In the genomic region with DNA sequence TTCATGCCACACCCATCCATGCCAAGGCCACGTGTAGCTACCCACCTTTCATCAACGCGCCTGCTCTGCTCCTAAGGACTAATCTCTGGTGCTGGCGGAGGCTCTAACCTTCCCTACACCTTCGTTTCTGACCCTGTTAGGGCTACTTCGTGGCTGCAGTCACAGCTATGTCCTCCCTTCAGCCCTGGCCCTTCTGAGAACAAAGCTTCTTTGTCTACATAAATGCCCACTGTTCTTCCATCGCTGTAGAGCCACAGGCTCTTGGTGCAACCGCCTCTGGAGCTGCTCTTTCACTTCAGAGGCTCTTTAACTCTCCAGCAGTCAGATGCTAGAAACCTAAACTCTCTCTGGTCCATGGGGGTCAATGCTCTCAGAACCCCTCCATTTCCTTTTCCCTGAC, we compare ENCODE assay signal across 12 mouse cellular contexts. TPM values are rescaled to one million over a fixed set of nuclear protein-coding genes. Genes with fewer than 3 reads are reported as not detected.
DNase-seq lines count a peak whose midpoint lies in the region; ATAC-seq lines count a peak whose summit lies in the region.
"Had no signal": no experiment of that assay in that cellular context is flagged by ENCODE, and none has a peak within 500 bp of the region (broad histone marks: within the 10 kb centered on the region; RNA-seq: fewer than 3 reads in every experiment).

No protein-coding gene starts in this region.

- no peaks in the 10 kb centered on the region for H3K9me3 ChIP-seq in heart, embryonic 14.5 days (ENCODE audit: control insufficient read depth, low read length)
- H3K9me3 ChIP-seq in midbrain, embryonic 11.5 days (ENCODE audit: control insufficient read depth, low read length) = no peaks in the 10 kb centered on the region
- no peaks in the 10 kb centered on the region for H3K9me3 ChIP-seq in midbrain, embryonic 14.5 days (ENCODE audit: control insufficient read depth, low read length)
- no peaks in the 10 kb centered on the region for H3K9me3 ChIP-seq in limb, embryonic 13.5 days
- no peaks in the 10 kb centered on the region for H3K9me3 ChIP-seq in midbrain, embryonic 13.5 days
- H3K9me3 ChIP-seq: forebrain, embryonic 13.5 days had no signal

- peak overlapping the region; percentile 13; the same call in 1 of the 2 replicates for H3K4me2 ChIP-seq in heart, embryonic 14.5 days (ENCODE audit: low read length)
- no peak overlapping the region for H3K4me2 ChIP-seq in midbrain, embryonic 11.5 days
- H3K4me2 ChIP-seq in midbrain, embryonic 14.5 days (ENCODE audit: low read length) = no peak overlapping the region
- H3K4me2 ChIP-seq in limb, embryonic 13.5 days (replicated peaks) = 0 out of 2 replicates have a peak overlapping the region, but pooled peaks have one; percentile 11
- no peak overlapping the region for H3K4me2 ChIP-seq in midbrain, embryonic 13.5 days (replicated peaks)
- H3K4me2 ChIP-seq: forebrain, embryonic 13.5 days had no signal

- peaks cover 22 to 26% of the 10 kb centered on the region in 2 experiments for H3K4me1 ChIP-seq in heart, embryonic 14.5 days (ENCODE audit: control insufficient read depth in 2 of 2, insufficient read depth in 2 of 2, low read length in 2 of 2)
- peaks cover 6% of the 10 kb centered on the region; the same call in 1 of the 2 replicates for H3K4me1 ChIP-seq in midbrain, embryonic 11.5 days (ENCODE audit: control insufficient read depth, insufficient read depth, low read length)
- peaks cover 9% of the 10 kb centered on the region for H3K4me1 ChIP-seq in midbrain, embryonic 14.5 days (ENCODE audit: control insufficient read depth, insufficient read depth, low read length)
- peaks cover 16% of the 10 kb centered on the region for H3K4me1 ChIP-seq in limb, embryonic 13.5 days
- H3K4me1 ChIP-seq in midbrain, embryonic 13.5 days (replicated peaks) = peaks cover 35% of the 10 kb centered on the region

- no peak for ATAC-seq in heart, embryonic 14.5 days (ENCODE audit: insufficient number of reproducible peaks, insufficient read depth, low FRiP score, low read depth)
- no peak for ATAC-seq in midbrain, embryonic 11.5 days (ENCODE audit: low FRiP score)
- no peak for ATAC-seq in midbrain, embryonic 14.5 days (ENCODE audit: low FRiP score, low TSS enrichment)
- ATAC-seq in limb, embryonic 13.5 days (ENCODE audit: low FRiP score, low read depth) = no peak
- ATAC-seq in midbrain, embryonic 13.5 days = no peak
- ATAC-seq: forebrain, embryonic 13.5 days had no signal

- H3K4me3 ChIP-seq in heart, embryonic 14.5 days (ENCODE audit: control insufficient read depth in 1 of 2, insufficient read depth in 1 of 2, low read depth in 1 of 2, low read length in 2 of 2) = no peak overlapping the region
- no peak overlapping the region for H3K4me3 ChIP-seq in midbrain, embryonic 11.5 days (ENCODE audit: low read depth, low read length)
- no peak overlapping the region for H3K4me3 ChIP-seq in midbrain, embryonic 14.5 days (replicated peaks; ENCODE audit: low read depth, low read length)
- no peak overlapping the region for H3K4me3 ChIP-seq in limb, embryonic 13.5 days
- H3K4me3 ChIP-seq in midbrain, embryonic 13.5 days (replicated peaks) = no peak overlapping the region
- H3K4me3 ChIP-seq: forebrain, embryonic 13.5 days had no signal

- no peak overlapping the region for H3K9ac ChIP-seq in heart, embryonic 14.5 days (ENCODE audit: low read length)
- peak overlapping the region; percentile 6; the same call in 1 of the 2 replicates for H3K9ac ChIP-seq in midbrain, embryonic 11.5 days (ENCODE audit: low read length)
- no peak overlapping the region for H3K9ac ChIP-seq in midbrain, embryonic 14.5 days (replicated peaks; ENCODE audit: low read length)
- H3K9ac ChIP-seq in limb, embryonic 13.5 days = peak overlapping the region; percentile 31; the same call in 1 of the 2 replicates
- peak overlapping the region; percentile 32 for H3K9ac ChIP-seq in midbrain, embryonic 13.5 days (replicated peaks)

- no peak for DNase-seq in heart, postnatal 10 days
- DNase-seq in midbrain, embryonic 11.5 days (ENCODE audit: low spot score, missing footprints) = peak; percentile 75
- DNase-seq in midbrain, embryonic 14.5 days = no peak
- DNase-seq in ovary, postnatal 10 days (ENCODE audit: low spot score) = no peak
- DNase-seq: adrenal gland, postnatal 14 days; gastrocnemius, postnatal 14 days; layer of hippocampus, adult 9-11 months; spleen, adult 18-20 months had no signal

- intact Hi-C loops in heart, postnatal 10 days (cut with DNase I) = loop anchor here (2.0 to 5.0 kb wide), 3 partner anchors 107 to 226 kb away; no protein-coding TSS in a partner anchor

- H3K27ac ChIP-seq in heart, embryonic 14.5 days (replicated peaks in 1 of 2; ENCODE audit: control insufficient read depth in 1 of 2, insufficient read depth in 1 of 2, low read depth in 2 of 2, low read length in 2 of 2) = no peak overlapping the region
- H3K27ac ChIP-seq in midbrain, embryonic 11.5 days (ENCODE audit: low read depth, low read length) = no peak overlapping the region
- no peak overlapping the region for H3K27ac ChIP-seq in midbrain, embryonic 14.5 days (replicated peaks; ENCODE audit: low read depth, low read length)
- H3K27ac ChIP-seq in limb, embryonic 13.5 days = peak overlapping the region; percentile 58; the same call in 1 of the 2 replicates
- H3K27ac ChIP-seq in midbrain, embryonic 13.5 days = peak overlapping the region; percentile 32; the same call in 1 of the 2 replicates
- H3K27ac ChIP-seq: forebrain, embryonic 13.5 days had no signal

- 77% methylated on average over 8 of the region's 8 CpGs for WGBS in heart, embryonic 14.5 days
- 68% methylated on average over 8 of the region's 8 CpGs for WGBS in midbrain, embryonic 11.5 days
- WGBS in midbrain, embryonic 14.5 days = 61% methylated on average over 8 of the region's 8 CpGs
- WGBS in limb, embryonic 13.5 days = 76% methylated on average over 8 of the region's 8 CpGs
- 59% methylated on average over 8 of the region's 8 CpGs for WGBS in midbrain, embryonic 13.5 days

- peaks cover 20% of the 10 kb centered on the region; the same call in 1 of the 2 replicates for H3K36me3 ChIP-seq in heart, embryonic 14.5 days (ENCODE audit: control insufficient read depth, insufficient read depth, low read length)
- peaks cover 9% of the 10 kb centered on the region; the same call in 1 of the 2 replicates for H3K36me3 ChIP-seq in midbrain, embryonic 11.5 days (ENCODE audit: control insufficient read depth, insufficient read depth, low read length)
- peaks cover 24% of the 10 kb centered on the region for H3K36me3 ChIP-seq in midbrain, embryonic 14.5 days (ENCODE audit: control insufficient read depth, insufficient read depth, low read length)
- H3K36me3 ChIP-seq in limb, embryonic 13.5 days = peaks cover 48% of the 10 kb centered on the region
- peaks cover 35% of the 10 kb centered on the region for H3K36me3 ChIP-seq in midbrain, embryonic 13.5 days

- no peaks in the 10 kb centered on the region for H3K27me3 ChIP-seq in heart, embryonic 14.5 days (ENCODE audit: control insufficient read depth, insufficient read depth, low read length)
- H3K27me3 ChIP-seq in midbrain, embryonic 11.5 days (ENCODE audit: control insufficient read depth, insufficient read depth, low read length) = no peaks in the 10 kb centered on the region
- H3K27me3 ChIP-seq in midbrain, embryonic 14.5 days (ENCODE audit: control insufficient read depth, insufficient read depth, low read length) = no peaks in the 10 kb centered on the region
- no peaks in the 10 kb centered on the region for H3K27me3 ChIP-seq in limb, embryonic 13.5 days
- H3K27me3 ChIP-seq in midbrain, embryonic 13.5 days = no peaks in the 10 kb centered on the region
- H3K27me3 ChIP-seq: forebrain, embryonic 13.5 days had no signal

RNA-seq across cellular contexts. Expression of gene Tmcc2, which starts 24.8 kb away (rescaled TPM):
- 8.1 and 10.1 TPM in 2 replicates for polyA plus RNA-seq in heart, embryonic 14.5 days (2014; fragmentation: Nextera tagmentation; extraction: Ambion mirVana)
- total RNA-seq in heart, postnatal 10 days (2021) = 10 to 100 TPM; 14.7 to 16.4 TPM
- polyA plus RNA-seq in midbrain, embryonic 11.5 days (2014; fragmentation: Nextera tagmentation; extraction: Ambion mirVana) = 8.9 and 11.1 TPM in 2 replicates
- polyA plus RNA-seq in midbrain, embryonic 14.5 days (2014; fragmentation: Nextera tagmentation; extraction: Ambion mirVana) = 28.4 and 29.1 TPM in 2 replicates
- 12.0 and 14.4 TPM in 2 replicates for polyA plus RNA-seq in limb, embryonic 13.5 days (2015; fragmentation: Nextera tagmentation; extraction: Ambion mirVana)
- polyA plus RNA-seq in midbrain, embryonic 13.5 days (2015; fragmentation: Nextera tagmentation; extraction: Ambion mirVana) = 21.0 and 26.1 TPM in 2 replicates

RNA-seq across cellular contexts. Expression of gene Nuak2, which starts 50.3 kb away (rescaled TPM):
- 1.5 and 2.2 TPM in 2 replicates for polyA plus RNA-seq in heart, embryonic 14.5 days (2014; fragmentation: Nextera tagmentation; extraction: Ambion mirVana)
- total RNA-seq in heart, postnatal 10 days (2021) = 1 to 10 TPM; 3.5 to 4.7 TPM
- polyA plus RNA-seq in midbrain, embryonic 11.5 days (2014; fragmentation: Nextera tagmentation; extraction: Ambion mirVana) = 100 and 105 TPM in 2 replicates
- polyA plus RNA-seq in midbrain, embryonic 14.5 days (2014; fragmentation: Nextera tagmentation; extraction: Ambion mirVana) = 22.3 and 38.0 TPM in 2 replicates
- 1.2 and 1.4 TPM in 2 replicates for polyA plus RNA-seq in limb, embryonic 13.5 days (2015; fragmentation: Nextera tagmentation; extraction: Ambion mirVana)
- 53.5 and 56.3 TPM in 2 replicates for polyA plus RNA-seq in midbrain, embryonic 13.5 days (2015; fragmentation: Nextera tagmentation; extraction: Ambion mirVana)

RNA-seq across cellular contexts. Expression of gene Dstyk, which starts 51.1 kb away (rescaled TPM):
- 11.4 and 12.2 TPM in 2 replicates for polyA plus RNA-seq in heart, embryonic 14.5 days (2014; fragmentation: Nextera tagmentation; extraction: Ambion mirVana)
- total RNA-seq in heart, postnatal 10 days (2021) = 10 to 100 TPM; 19.7 to 24.7 TPM
- polyA plus RNA-seq in midbrain, embryonic 11.5 days (2014; fragmentation: Nextera tagmentation; extraction: Ambion mirVana) = 11.6 and 13.0 TPM in 2 replicates
- polyA plus RNA-seq in midbrain, embryonic 14.5 days (2014; fragmentation: Nextera tagmentation; extraction: Ambion mirVana) = 10.6 and 11.4 TPM in 2 replicates
- 15.8 and 18.0 TPM in 2 replicates for polyA plus RNA-seq in limb, embryonic 13.5 days (2015; fragmentation: Nextera tagmentation; extraction: Ambion mirVana)
- 10.9 and 12.9 TPM in 2 replicates for polyA plus RNA-seq in midbrain, embryonic 13.5 days (2015; fragmentation: Nextera tagmentation; extraction: Ambion mirVana)

Comparison
In these comparisons a context has a peak if more than half of its experiments do, and no peak if none do; other contexts are left out.
1. H3K27ac ChIP-seq: peak in limb, embryonic 13.5 days (single experiment) and midbrain, embryonic 13.5 days (single experiment); none in heart, embryonic 14.5 days (0 of 2), midbrain, embryonic 11.5 days (single experiment) and midbrain, embryonic 14.5 days (single experiment).
2. H3K9ac ChIP-seq: peak in midbrain, embryonic 11.5 days (single experiment), limb, embryonic 13.5 days (single experiment) and midbrain, embryonic 13.5 days (single experiment); none in heart, embryonic 14.5 days (single experiment) and midbrain, embryonic 14.5 days (single experiment).
3. H3K4me2 ChIP-seq: peak in heart, embryonic 14.5 days (single experiment) and limb, embryonic 13.5 days (single experiment); none in midbrain, embryonic 11.5 days (single experiment), midbrain, embryonic 14.5 days (single experiment) and midbrain, embryonic 13.5 days (single experiment).